Mouse (Mus musculus): ENCODE results near the gene Scarf1.
"Not testable (repeated sequence)": the region's sequence is repeated elsewhere in the genome, so short reads cannot be mapped to it uniquely, and the experiment has no call there.

The Scarf1 gene

DNA sequence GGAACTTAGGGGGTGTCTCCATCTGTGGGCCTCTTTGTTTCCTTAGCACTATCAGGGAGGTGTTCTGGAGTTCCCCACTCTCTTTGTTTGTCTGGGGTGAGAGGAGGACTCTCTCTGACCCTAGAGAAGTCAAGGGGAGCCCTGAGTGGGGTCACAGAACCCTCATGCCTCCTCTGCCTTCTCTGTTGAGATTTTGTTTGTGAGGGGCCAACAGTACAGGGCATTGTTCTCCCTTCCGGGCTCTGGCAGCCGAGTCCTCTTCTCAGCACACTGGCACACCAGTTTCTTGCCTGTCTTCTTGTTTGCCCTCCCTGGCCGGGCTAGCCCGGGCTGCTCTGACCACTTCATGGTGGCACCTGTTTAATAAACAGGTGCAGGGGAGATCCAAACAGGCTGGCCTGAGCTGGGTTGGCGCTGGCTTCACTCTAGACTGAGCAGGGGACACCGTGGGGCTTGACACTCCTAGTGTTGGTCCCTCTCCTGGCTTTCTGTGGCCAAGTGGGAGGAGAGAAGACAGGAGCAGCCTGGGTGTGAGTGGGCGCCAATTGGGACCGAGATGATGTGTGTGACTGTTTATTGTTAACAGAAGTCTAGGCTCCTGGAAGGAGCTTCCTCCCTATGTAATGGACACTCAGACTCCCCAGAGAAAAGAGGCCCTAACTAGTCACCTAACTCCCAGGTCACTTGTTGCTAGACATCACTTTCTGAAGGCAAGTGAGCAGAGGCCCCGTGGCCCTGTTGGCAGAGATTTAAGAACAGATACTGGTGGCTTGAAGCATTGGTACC, 25.0 kb downstream of the Scarf1 start:
- no peak for DNase-seq

DNA sequence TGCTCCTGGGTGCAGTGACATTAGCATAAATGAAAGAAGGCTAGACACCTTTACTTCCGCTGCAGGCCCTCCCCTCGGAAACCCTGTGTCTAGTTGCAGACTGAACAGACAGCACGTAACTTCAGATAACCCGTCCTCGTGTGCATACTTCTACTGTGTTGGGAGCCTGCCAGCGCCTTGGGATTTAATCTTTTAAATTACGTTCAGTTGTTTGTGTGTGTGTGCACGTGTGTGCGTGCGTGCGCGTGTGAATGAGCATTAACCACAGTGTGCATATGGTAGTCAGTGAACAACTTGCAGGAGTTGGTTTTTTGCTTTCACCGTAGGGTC, 25.6 kb downstream of the Scarf1 start:
- no peak for DNase-seq

DNA sequence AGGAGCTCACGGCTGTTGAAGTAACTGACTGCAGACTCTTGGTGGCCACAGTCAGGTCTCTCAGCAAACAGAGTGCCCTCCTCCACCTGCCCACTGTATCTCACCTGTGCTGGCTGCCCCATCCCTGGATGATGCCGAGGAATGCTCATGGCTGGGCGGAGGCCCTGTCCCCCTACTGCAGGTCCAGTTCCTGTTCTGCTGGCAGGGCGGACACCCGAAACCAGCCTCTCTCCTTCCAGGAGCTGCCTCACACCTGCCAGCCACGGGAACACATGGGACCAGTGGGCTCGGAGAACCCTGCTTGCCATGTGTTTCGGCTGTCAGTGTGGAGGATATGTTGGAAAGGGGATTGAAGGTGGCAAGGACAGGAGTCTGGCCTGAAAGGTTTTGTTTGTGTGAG, 26.9 kb downstream of the Scarf1 start:
- DNase-seq: no peak

DNA sequence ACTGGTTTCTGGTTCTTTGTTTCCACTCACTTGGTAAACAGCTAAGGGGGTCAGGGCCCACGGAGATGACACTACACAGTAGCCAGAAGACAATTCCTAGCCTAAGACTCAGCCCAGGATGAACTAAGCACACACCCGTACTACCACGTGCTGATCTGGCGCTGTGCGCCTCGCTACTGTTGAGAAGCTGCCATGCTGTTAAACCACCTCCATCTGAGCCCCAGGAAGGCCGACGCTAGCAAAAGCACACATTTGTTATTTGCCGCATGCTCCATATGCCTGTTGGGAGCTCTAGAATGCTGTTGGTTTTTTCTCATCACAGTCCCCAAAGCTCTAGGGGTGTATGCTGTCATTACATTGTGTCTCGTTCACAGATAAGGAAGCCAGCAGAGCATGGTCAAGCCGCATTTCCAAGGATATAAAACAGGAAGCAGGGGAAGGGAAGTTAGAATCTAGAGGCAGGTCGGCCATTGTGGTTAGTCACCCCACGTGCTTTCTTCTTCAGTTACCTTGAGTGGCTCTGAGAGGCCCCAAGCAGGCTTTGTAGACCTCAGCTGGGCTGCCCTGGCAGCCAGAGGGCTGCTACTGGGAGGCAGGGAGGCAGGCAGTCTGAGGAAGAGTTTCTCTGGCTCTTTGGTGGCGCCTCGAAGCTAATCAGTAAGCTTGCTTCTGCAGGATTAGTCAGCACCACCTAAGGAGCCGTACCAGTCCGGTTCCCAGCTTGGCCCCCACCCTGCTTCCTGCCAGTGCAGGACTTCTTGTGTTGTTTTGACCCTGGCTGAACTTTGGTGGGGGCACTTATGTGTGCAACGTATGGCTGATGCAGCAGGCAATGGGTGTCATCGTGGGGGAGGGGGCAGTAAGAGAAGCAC, 27.6 kb downstream of the Scarf1 start:
- no peak for DNase-seq

DNA sequence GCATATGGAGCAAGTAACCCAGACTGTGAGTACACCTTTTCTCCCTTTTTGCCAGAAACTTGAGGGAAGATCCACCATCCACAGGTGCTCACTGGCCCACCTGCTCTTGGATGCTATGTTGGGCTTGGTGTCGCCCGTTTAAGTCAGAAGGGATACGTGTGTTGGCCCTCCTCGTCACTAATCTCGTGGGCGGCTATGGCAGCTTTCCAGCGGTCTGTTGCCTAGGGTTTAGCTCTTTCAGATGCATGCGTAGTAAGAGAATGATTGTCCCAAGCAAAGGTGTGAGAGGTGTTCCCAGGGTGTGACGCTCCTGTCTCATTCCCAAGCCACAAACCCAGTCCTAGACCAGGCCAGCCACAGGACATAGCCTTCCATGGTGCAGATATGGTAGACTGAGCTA, 31.4 kb downstream of the Scarf1 start:
- no peak for DNase-seq

DNA sequence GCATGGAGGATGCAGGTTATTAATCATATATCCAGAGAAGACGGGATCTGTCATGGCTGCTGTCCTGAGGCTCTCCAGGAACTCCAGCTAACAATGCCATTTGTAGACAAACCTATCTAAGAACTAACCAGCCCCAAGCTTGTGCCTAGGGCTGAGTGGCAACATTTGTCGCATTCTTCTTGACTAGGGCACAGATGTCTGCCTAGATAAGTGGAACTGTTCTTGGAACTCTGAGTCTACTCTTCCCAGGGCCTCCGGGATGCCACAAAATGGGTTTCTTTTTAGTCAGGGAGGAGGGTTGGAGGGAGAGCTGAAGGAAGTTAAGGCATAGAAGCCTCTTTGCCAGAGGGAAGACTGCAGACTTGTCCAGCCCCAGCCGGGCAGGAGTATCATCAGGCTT, 32.7 kb downstream of the Scarf1 start:
- DNase-seq: no peak

DNA sequence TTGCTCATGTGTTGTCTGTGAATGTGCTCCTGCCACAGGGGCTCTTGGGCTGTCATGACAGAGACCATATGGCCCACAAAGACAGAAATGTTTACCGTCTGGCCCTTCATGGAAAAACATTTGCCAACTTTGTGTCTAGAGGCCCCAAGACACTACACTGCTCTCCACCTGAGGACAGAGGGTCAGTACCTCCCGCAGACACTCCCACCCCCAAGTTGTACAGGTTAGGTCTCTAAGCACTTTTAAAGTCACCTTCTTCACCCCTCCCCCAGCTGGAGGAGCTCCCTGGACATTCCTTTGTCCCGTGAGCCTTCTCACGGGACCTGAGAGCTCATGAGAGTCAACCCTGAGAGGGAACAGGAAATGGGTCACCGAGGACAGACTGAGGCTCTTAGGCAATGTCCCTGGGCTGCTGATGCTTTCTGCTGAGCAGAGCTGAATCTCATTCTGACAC, 36.3 kb downstream of the Scarf1 start:
- peak; percentile 63 for DNase-seq

DNA sequence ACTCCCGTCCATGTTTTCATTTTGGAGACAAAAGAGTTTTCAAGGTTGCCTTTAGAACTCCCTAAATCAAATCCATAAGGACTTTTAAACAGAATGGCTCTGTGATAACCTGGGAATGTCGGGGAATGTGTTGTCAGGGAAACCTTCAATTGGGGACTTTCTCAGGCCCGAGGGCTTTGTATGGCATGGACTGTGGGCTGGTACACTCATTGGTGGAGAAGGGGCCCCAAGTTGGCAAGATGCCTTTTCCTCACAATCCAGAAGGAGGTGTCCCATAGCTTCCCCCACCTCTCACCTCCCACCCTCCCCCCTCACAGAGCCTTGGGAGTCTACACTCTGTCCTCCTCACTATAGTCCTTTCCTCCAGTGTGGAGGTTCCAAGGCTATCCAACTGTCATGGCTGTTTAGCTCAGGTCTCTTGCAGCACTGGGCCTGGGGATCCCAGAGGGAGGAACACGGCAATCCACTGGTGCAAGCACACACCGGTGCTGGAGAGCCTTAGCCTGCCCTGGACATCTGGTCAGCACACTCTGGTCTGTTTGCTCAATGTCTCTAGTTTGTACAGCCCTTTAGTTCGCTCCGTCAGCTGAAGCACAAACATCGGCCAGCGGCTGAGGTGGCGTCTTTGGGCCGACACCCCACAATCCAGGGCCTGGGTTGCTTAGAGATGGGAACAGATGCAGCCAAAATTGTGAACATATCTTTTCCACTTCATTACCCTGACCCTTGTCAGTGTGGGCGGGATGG, 37.0 kb downstream of the Scarf1 start:
- DNase-seq: peak; percentile 83

DNA sequence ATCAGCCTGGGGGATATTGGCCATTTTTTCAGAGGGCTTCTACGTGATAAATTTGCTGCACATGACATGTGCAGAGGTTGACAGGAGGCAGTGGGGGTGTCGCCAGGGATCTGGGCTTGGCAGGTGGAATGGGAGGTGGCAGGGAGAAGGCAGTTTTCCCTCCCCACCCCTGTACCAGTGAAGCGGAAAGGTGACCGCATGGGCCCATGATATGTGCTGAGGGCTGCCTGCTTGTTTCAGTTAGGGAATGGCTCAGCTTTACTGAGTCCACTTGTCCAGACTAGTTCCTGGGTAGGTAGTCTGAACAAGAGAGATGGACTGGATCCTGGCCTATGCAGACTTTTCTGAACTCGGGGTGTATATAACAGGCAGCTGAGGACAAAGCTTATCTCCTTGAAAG, 38.0 kb downstream of the Scarf1 start:
- no peak for DNase-seq

DNA sequence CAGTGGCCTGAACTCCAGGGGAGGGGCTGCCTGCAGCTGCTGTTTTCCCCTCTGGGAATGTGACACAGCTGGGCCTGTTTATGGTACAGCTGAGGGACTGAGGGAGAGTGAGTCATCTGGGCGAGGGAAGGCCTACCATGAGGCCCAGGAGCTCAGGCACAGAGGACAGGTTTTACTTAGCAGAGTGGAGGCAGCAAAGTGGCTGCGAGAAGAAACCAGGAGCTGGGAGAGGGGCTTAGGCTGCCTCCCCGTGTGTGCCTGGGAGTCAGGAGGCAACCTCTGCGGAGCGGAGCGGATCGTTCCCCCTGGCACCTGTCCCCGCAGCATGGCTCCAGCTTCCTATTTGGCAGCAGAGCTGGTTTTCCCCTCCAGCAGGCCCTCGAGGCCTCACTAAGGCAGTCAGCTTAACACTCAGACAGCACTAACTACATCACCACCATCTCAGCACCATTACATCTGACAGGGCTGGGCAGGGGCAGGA, 38.7 kb downstream of the Scarf1 start:
- DNase-seq: peak; percentile 73

DNA sequence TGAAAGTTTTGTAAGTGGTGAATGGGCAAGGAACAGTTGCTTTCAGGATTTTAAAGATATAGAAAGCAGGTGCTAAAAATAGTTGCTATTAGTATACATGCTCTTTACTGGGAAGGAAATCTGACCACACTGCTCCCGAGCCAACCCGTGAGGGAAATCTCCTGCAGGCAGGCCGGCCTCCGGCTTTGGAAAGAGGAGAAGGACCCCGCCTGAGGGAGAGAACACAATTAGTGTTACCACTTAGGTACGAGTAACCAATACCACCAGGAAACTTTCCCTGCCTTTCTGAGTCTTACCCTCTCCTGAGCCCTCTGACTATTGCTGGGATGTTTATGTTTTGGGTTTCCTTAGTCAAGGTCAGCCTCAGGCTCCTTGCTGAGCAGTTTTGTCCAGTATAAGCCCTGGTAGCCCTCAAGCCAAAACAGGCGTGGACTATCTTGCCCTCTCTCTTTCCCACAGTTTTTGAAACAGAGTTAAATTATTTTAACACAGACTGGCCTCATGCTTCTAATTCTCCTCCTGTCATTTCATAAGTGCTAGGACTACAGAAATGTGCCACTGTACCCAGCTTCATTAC, 39.7 kb downstream of the Scarf1 start:
- no peak for DNase-seq

DNA sequence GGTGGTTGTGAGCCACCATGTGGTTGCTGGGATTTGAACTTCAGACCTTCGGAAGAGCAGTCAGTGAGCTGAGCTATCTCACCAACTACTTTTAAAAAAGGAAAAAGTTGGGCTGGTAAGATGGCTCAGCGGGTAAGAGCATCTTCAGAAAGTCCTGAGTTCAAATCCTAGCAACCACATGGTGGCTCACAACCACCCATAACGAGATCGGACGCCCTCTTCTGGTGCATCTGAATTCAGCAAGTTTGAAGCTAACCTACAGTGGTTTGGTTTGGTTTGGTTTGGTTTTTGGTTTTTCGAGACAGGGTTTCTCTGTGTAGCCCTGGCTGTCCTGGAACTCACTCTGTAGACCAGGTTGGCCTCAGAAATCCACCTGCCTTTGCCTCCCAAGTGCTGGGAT, 42.7 kb downstream of the Scarf1 start:
- not testable (repeated sequence) for DNase-seq

DNA sequence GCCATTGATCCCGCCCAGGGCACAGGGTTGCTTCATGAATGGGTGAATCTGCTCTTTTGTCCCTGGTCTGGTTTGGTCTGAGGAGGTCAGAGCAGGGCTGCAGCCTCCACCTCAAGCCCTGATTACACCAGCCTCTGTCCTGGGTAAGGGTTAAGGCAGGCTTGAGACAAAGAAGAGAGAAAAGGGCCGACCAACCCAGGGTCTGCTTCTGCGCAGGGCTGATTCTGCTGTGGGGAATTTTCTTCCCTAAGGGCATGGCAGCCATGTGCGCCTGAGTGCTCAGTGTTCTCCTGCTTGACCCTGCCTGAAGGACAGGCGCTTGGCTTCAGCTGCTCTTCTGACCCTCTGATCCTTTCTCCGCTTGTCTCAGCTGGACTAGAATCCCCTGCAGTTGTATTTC, 43.8 kb downstream of the Scarf1 start:
- DNase-seq: no peak

DNA sequence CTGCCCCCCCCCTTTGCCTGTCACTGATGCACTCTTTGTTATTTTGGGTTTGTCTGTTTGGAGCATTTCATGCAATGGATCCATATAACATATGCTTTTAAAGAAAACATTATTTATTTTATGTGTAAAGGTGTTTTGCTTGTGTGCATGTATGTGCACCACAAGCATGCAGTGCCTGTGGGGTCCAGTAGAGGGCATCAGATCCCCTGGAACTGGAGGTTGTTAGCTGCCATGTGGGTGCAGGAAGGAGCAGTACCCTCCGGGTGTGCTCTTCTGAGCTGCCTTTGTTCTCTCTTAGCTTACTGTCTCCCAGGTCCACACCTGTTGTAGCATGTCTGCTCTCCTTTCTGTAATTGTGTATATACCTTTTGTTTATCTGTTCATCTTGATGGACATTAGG, 44.8 kb downstream of the Scarf1 start:
- no peak for DNase-seq

DNA sequence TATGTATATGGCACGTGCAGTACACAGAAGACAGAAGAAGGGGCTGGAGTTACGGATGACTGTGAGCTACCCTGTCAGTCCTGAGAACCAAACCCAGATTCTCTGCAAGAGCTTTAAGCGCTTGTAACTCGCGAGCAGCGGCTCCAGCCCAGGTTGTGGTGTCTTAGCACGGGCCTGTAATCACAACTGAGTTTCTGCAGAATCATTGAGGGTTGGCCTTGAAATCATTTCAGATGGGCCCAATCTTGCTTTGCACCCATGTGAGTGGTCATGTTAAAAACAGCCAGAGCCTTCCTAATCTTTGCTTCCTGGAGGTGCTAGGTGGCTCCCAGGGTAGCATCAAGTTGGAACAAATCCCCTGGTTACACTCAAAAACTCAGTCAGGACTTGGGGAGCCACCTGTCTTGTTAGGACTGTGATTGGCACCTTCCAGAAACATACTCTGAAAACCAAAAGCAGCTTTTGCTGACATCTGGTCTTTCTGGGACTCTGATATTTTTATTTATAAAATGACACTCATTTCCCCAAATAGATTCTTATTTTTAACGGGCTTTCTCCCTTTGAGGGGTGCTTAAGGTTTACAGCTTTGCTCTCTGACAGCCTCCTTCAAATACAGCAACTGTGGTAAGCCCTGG, 46.6 kb downstream of the Scarf1 start:
- no peak for DNase-seq

DNA sequence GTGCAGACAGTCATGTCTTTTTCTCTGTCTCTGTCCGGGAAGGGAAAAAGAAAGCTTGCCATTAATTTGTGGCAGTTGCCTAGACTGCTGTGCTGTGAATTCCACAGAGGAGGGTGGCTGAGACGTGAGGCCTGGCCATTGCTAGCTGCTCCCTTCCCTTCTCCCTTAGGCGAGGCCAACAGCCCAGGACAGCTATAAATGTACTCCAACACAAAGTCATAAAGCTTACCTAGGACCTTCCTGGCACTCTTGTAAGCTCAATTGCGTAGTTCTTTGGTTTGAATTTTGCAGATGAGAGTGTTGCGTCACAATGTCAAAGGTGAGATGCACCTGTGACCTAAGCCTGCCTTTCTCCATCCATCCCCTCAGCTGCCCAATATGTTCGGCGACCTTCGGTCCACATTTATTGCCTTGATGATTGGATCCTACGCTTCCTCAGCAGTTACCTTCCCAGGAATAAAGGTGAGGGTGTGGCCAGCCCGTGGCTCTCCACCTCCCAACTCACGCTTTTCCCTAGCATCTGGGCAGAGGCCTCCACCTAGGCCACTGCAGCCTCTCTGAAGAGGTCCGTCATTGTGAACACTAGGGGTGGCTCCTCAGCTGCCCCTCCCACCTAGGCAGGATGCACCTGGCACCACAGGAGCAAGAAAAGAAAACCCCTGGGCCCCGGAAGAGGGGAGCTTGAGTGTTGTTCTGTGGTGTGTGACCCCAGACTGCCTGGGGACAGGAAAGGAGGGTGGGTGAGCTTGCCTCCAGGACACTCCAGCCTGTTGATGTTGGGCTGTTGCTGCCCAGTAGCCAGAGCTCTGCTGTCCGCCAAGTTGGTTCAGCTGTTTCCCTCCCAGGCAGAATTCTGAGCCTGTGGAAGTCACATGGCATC, 47.4 kb downstream of the Scarf1 start:
- DNase-seq: no peak

DNA sequence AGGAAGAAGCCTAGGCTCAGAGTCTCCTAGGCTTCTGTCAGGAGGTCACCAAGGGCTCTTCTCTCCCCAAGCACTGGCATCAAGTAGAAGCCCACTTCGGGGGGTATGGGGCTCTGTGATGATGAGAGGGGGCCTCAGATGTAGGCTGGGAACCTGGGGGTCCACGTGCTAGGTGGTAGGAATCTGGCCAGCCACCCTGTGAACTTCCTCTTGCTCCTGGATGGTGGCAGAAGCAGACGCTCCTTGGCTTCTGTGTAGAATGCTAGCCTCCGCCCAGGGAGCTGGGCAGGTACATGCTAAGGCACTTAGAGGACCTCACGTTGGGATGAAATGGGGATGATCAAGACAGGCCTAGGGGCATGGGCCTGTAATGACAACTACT, 48.1 kb downstream of the Scarf1 start:
- DNase-seq: no peak

DNA sequence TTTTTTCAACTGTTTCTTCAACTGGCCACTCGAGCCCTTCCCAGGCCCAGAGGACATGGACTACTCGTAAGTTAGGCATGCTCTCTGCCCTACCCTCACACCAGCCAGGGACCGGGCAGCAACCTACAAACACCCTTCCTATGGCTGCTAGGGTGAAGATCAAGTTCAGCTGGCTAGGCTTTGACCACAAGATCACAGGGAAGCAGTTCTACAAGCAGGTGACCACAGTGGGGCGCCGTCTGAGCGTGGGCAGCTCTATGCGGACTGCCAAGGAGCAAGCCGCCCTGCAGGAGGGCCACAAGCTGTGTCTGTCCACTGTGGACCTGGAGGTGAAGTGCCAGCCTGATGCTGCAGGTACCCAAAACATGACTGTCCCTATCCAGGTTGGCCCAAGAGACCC, 49.5 kb downstream of the Scarf1 start:
- DNase-seq: no peak

DNA sequence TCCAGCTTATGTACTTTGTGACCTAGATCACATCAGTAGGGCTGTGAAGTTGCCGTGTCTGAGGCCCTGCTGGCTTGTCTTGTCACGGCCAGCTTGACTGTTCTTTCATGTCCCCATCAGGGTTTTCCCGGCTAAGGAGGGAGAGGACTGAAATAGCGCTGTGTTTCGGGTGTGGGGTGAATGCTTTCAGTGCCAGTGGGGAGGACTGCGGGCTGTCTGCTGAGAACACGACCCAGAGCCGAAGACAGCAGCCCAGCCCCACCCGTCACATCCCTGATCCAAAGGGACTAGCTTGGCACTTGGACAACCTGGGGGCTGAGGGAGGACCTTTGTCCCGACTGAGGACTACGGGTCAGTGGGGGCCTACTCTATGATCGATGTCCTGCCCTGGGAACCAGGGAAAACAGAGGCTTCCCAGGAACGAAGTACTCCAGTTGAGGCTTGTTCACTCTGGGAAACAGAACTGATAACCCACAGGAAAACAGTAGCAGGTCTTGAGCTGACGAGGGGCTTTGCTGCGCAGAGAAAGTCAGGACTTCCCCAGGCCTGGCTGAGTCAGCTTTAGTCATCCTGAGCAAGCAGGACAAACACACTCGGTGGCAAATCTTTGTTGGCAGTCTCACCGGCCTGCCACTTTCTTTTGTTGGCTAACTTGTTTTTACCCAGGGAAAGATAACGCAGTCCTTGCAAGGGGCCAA, 50.7 kb downstream of the Scarf1 start:
- DNase-seq: peak; percentile 70

DNA sequence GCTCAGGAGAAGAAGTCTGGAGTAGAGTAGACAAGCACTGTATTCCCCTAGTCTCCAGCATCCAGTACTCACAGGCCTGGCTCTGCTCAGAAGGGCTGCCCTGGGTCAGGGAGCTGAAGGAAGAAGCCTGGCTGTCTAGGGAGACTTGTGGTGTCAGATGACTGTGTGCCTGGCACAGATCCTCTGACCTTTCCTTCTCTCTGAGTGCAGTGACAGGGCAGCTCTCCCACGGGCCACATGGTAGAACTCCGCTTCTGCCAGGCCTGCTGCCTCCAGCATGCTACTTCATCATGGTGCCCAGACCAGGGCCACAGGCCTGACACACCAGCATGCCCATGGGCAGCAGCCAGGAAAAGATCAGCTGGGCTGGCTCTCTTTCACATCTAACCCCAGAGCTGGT, 52.5 kb downstream of the Scarf1 start:
- peak; percentile 68 for DNase-seq
